Mouse (Mus musculus) brain, adult 10 weeks (tissue): ENCODE data around the gene Stx6. TPM values are rescaled to one million over a fixed set of nuclear protein-coding genes. Genes with fewer than 3 reads are reported as not detected.

ENCODE experiments used
- polyA plus RNA-seq: library from polyadenylated mRNA; stranded (reverse); fragments of 350-450 nt; fragmentation: Illumina TruSeq; extraction: RNeasy Lipid Tissue Mini Kit (QIAGEN cat#74804); gene quantifications from one replicate; pipeline ENCODE4 v1.2.3, GENCODE M21; 2015; ENCODE audit warnings: low read depth, low replicate concordance

Gene Stx6
- 81.2 TPM for polyA plus RNA-seq

DNA sequence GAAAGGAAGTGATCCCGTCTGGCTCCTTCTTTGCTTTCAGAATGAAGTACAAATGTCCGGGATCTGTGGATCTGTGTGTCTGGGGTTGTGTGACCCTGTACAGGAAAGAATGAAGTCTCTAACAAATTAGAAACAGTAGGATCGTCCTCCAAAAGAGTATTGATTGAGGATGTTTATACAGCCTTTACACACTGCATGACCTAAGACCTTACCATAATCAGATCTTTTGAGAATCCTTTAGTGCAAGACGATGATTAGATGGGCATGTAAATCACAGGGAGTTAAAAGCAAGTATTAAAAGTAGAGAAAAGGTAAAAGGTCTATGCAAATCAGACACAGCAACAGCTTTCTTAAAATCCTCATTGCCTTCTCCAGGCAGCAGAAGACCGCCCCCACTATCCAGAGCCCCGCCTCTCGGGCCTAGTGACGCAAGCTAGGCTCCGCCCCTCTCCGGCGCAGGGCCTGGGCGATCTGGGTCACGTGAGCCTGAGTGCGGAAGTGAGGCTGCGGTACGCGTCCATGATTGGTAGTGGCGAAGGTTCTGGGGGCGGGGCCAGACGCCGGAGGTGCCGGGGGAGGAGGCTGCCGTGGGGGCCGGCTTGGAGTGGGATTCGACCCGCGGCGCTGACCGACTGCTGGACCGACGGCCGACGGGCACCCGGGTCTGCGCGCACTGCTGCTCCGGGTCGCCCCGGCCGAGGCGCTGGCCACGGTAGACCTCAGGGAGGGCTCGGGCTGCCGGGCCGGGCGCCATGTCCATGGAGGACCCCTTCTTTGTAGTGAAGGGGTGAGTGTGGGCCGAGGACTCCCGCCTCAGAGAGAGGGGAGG lies at the start of gene Stx6:
Stx6 (plus strand) TSS at position 575 of the 829 bp plus-strand sequence.

DNA sequence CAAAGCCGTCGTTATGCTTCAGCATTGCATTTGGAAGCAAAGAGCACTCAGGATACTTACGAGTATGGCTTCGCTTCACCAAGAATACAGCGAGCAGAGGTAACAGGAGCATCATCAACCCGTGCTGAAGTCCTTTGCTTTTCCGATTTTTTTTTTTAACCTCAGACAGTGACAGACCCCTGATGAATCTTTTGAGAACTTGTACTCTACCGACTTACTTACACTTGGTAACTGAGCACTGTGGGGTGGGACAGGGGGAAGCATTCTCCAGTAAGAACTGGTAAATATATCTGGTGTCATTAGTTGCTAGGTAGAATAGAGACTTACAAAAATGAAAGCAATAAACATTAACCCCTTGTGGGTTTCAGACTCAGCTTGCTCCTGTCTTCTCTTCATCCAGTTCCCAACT lies 11.9 kb upstream of the Stx6 start, which contains the start of gene Mr1:
Mr1 (minus strand) TSS at position 243 of the 409 bp plus-strand sequence.

DNA sequence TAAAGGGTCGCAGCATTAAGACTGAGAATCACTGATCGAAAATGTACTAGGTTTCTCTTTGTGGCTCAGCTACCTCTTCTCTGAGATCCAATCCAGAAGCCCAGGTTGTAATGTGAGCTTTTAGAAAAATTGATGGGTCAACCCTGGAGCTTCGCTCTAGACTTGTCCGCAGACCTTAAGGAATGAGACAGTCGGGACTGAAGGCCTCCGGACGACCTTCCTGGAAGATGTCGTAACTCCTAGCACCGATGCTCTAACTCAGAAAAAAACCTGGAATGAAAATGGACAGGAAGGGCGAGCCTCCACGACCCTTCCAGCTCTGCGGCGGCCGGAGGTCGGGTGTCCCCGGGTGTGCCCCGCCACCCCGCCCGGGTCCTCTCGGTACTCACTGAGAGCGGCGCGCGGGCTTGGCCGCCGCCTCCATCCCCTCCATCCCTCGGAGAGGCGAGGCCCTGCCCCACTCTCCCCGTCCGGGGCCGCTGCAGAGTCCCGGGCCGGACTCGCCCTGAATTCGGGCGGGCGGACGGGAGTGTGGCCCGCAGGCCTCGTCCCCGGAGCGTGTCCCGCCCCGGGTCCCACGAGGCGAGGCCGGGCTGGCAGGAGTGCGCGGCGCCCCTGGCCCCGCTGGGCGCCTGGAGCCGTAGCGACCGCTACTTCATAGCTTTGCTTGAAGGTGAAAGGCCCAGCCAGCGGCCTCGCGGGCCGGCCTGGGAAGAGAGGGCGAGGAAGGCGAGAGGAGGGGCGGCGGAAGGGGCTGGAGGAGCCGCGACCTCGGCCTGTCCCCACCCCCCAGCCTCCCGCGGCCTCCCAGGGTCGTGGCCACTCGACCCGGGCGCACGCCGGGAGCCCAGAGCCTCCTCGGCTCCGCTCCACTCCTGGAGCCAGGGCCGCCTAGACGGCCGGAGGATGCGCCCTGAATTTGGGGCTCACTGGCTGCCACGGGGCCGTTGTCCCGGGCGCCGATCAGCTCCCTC lies 85.6 kb downstream of the Stx6 start, which contains the start of gene BC034090:
BC034090 (minus strand) TSS at position 648 of the 974 bp plus-strand sequence.

Other genes with a start within 250 kb of the Stx6 start
- gene Ier5, start 59.1 kb upstream of the Stx6 start, polyA plus RNA-seq = 50.5 TPM
- gene Mr1, start 11.9 kb upstream of the Stx6 start, polyA plus RNA-seq = 6.4 TPM
- gene BC034090, start 85.7 kb downstream of the Stx6 start, polyA plus RNA-seq = 10.5 TPM